Comparison of ENCODE assay signal across 29 mouse cellular contexts in the genomic region with DNA sequence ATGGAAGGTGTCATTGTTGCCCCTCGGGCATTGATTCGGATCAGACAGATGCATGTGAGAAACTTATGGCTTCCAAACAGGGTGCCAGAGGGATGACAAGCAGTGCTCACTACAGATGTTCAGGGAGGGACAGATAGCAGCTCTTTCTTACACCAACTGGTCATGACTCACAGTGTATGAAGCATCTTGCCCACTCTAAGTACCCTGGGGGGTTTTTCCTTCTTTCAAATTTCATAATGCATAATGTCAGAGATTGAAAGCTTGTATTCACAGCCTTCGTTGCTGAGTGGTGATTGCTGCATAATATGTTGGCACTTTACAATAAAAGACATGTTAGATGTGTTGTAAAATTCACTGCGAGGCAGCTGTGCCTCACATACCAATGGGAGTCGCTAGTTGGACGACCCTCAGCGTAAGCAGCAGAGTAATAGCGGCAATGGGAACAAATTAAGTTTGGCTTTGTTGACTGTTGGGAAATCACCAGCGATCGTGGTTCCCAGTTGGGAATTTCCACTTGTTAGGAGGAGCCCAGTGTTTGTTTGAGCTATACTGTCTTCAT. TPM values are rescaled to one million over a fixed set of nuclear protein-coding genes. Genes with fewer than 3 reads are reported as not detected.
DNase-seq lines count a peak whose midpoint lies in the region; ATAC-seq and TF ChIP-seq lines count a peak whose summit lies in the region.
"Had no signal": no experiment of that assay in that cellular context is flagged by ENCODE, and none has a peak within 500 bp of the region (broad histone marks: within the 10 kb centered on the region; RNA-seq: fewer than 3 reads in every experiment).

No protein-coding gene starts in this region.

- WGBS in forebrain, postnatal 0 days = 41% methylated on average over 10 of the region's 10 CpGs
- WGBS in forebrain, embryonic 10.5 days = 86% methylated on average over 10 of the region's 10 CpGs
- 63% methylated on average over 10 of the region's 10 CpGs for WGBS in kidney, postnatal 0 days
- 71% methylated on average over 10 of the region's 10 CpGs for WGBS in kidney, embryonic 15.5 days
- WGBS in midbrain, embryonic 14.5 days = 72% methylated on average over 10 of the region's 10 CpGs

- peak; percentile 80 for ATAC-seq in forebrain, postnatal 0 days
- no peak for ATAC-seq in kidney, postnatal 0 days (replicated peaks; ENCODE audit: low FRiP score, low read depth)
- ATAC-seq in kidney, embryonic 15.5 days (replicated peaks; ENCODE audit: low FRiP score) = no peak
- no peak for ATAC-seq in midbrain, embryonic 14.5 days (ENCODE audit: low FRiP score, low TSS enrichment)
- ATAC-seq: hindbrain, postnatal 0 days had no signal

- no peak overlapping the region for H3K27ac ChIP-seq in forebrain, postnatal 0 days (ENCODE audit: low read depth, low read length)
- H3K27ac ChIP-seq in forebrain, embryonic 10.5 days = no peak overlapping the region
- H3K27ac ChIP-seq in kidney, postnatal 0 days = 0 out of 2 replicates have a peak overlapping the region, but pooled peaks have one; percentile 38
- H3K27ac ChIP-seq in kidney, embryonic 15.5 days = no peak overlapping the region
- H3K27ac ChIP-seq in midbrain, embryonic 14.5 days (replicated peaks; ENCODE audit: low read depth, low read length) = no peak overlapping the region
- H3K27ac ChIP-seq: heart, adult 2 months; heart, embryonic 13.5 days; hindbrain, embryonic 10.5 days; hindbrain, postnatal 0 days; intestine, embryonic 15.5 days; liver, embryonic 14.5 days; midbrain, embryonic 12.5 days; neural tube, embryonic 13.5 days had no signal

- H3K4me2 ChIP-seq in forebrain, postnatal 0 days (ENCODE audit: low read depth) = no peak overlapping the region
- H3K4me2 ChIP-seq in kidney, postnatal 0 days (ENCODE audit: low read length) = no peak overlapping the region
- no peak overlapping the region for H3K4me2 ChIP-seq in kidney, embryonic 15.5 days
- H3K4me2 ChIP-seq in midbrain, embryonic 14.5 days (ENCODE audit: low read length) = no peak overlapping the region
- H3K4me2 ChIP-seq: heart, embryonic 13.5 days; intestine, embryonic 15.5 days; midbrain, embryonic 12.5 days; neural tube, embryonic 13.5 days had no signal

- H3K4me3 ChIP-seq in forebrain, postnatal 0 days (ENCODE audit: low read depth, low read length) = no peak overlapping the region
- no peak overlapping the region for H3K4me3 ChIP-seq in forebrain, embryonic 10.5 days
- no peak overlapping the region for H3K4me3 ChIP-seq in kidney, postnatal 0 days (replicated peaks; ENCODE audit: low read depth, low read length)
- no peak overlapping the region for H3K4me3 ChIP-seq in kidney, embryonic 15.5 days (replicated peaks)
- no peak overlapping the region for H3K4me3 ChIP-seq in midbrain, embryonic 14.5 days (replicated peaks; ENCODE audit: low read depth, low read length)
- H3K4me3 ChIP-seq: heart, adult 2 months; heart, embryonic 13.5 days; hindbrain, embryonic 10.5 days; intestine, embryonic 15.5 days; megakaryocyte, embryonic 14.5 days; midbrain, embryonic 12.5 days; neural tube, embryonic 13.5 days had no signal

- no peaks in the 10 kb centered on the region for H3K36me3 ChIP-seq in forebrain, postnatal 0 days (ENCODE audit: insufficient read depth)
- H3K36me3 ChIP-seq in forebrain, embryonic 10.5 days (replicated peaks) = peaks cover 20% of the 10 kb centered on the region
- H3K36me3 ChIP-seq in kidney, postnatal 0 days (ENCODE audit: insufficient read depth, low read length) = no peaks in the 10 kb centered on the region
- H3K36me3 ChIP-seq in kidney, embryonic 15.5 days = no peaks in the 10 kb centered on the region; the same call in 1 of the 2 replicates
- H3K36me3 ChIP-seq in midbrain, embryonic 14.5 days (ENCODE audit: control insufficient read depth, insufficient read depth, low read length) = no peaks in the 10 kb centered on the region
- H3K36me3 ChIP-seq: G1E; heart, embryonic 13.5 days; intestine, embryonic 15.5 days; neural tube, embryonic 13.5 days had no signal

- no peaks in the 10 kb centered on the region for H3K9me3 ChIP-seq in forebrain, postnatal 0 days (ENCODE audit: low read length)
- H3K9me3 ChIP-seq in forebrain, embryonic 10.5 days = no peaks in the 10 kb centered on the region
- no peaks in the 10 kb centered on the region for H3K9me3 ChIP-seq in kidney, postnatal 0 days (replicated peaks; ENCODE audit: low read length)
- H3K9me3 ChIP-seq in kidney, embryonic 15.5 days (replicated peaks) = no peaks in the 10 kb centered on the region
- H3K9me3 ChIP-seq in midbrain, embryonic 14.5 days (ENCODE audit: control insufficient read depth, low read length) = no peaks in the 10 kb centered on the region
- H3K9me3 ChIP-seq: heart, embryonic 13.5 days; hindbrain, embryonic 10.5 days; intestine, embryonic 15.5 days; megakaryocyte, embryonic 14.5 days; midbrain, embryonic 12.5 days; neural tube, embryonic 13.5 days had no signal

- no peak for TF ChIP-seq CTCF in forebrain, postnatal 0 days (IDR thresholded peaks at IDR 0.05; ENCODE audit: low read depth)
- no peak for TF ChIP-seq CTCF in kidney, postnatal 0 days (IDR thresholded peaks at IDR 0.05; ENCODE audit: low read depth)

- DNase-seq in adrenal gland, postnatal 10 days = peak; percentile 6
- no peak for DNase-seq in adrenal gland, adult 2 months
- DNase-seq in forebrain, postnatal 0 days = peak; percentile 32
- DNase-seq in forebrain, embryonic 10.5 days (ENCODE audit: extremely low spot score, low spot score) = no peak
- DNase-seq in kidney, postnatal 0 days (ENCODE audit: low spot score) = no peak
- DNase-seq in brain, adult 2 months (ENCODE audit: low read depth, low spot score) = peak; percentile 11
- no peak for DNase-seq in midbrain, embryonic 14.5 days
- DNase-seq: adrenal gland, postnatal 36 days; cerebellum, adult 8-10 months; cerebellum, postnatal 25 days; gastrocnemius, postnatal 14 days; heart, adult 2 months; heart, postnatal 14 days; liver; lung, adult 2 months; lung, postnatal 4 days; right cerebral cortex, postnatal 14 days; thymus, postnatal 25 days had no signal

- no peak overlapping the region for H3K9ac ChIP-seq in forebrain, postnatal 0 days
- no peak overlapping the region for H3K9ac ChIP-seq in kidney, postnatal 0 days (ENCODE audit: low read depth, low read length)
- H3K9ac ChIP-seq in kidney, embryonic 15.5 days = no peak overlapping the region
- H3K9ac ChIP-seq in midbrain, embryonic 14.5 days (replicated peaks; ENCODE audit: low read length) = no peak overlapping the region
- H3K9ac ChIP-seq: heart, embryonic 13.5 days; intestine, embryonic 15.5 days; liver, embryonic 14.5 days; midbrain, embryonic 12.5 days; neural tube, embryonic 13.5 days had no signal

- no peaks in the 10 kb centered on the region for H3K27me3 ChIP-seq in forebrain, postnatal 0 days (ENCODE audit: insufficient read depth, low read length)
- H3K27me3 ChIP-seq in forebrain, embryonic 10.5 days (ENCODE audit: poor library complexity, severe bottlenecking) = no peaks in the 10 kb centered on the region
- no peaks in the 10 kb centered on the region for H3K27me3 ChIP-seq in kidney, postnatal 0 days (ENCODE audit: insufficient read depth, low read length)
- no peaks in the 10 kb centered on the region for H3K27me3 ChIP-seq in kidney, embryonic 15.5 days
- H3K27me3 ChIP-seq in midbrain, embryonic 14.5 days (ENCODE audit: control insufficient read depth, insufficient read depth, low read length) = no peaks in the 10 kb centered on the region
- H3K27me3 ChIP-seq: heart, embryonic 13.5 days; intestine, embryonic 15.5 days; midbrain, embryonic 12.5 days; neural tube, embryonic 13.5 days; Patski had no signal

- H3K4me1 ChIP-seq in forebrain, postnatal 0 days (ENCODE audit: insufficient read depth) = 0 out of 2 replicates have a peak, but pooled peaks cover 5% of the 10 kb centered on the region
- H3K4me1 ChIP-seq in forebrain, embryonic 10.5 days = peaks cover 16% of the 10 kb centered on the region
- peaks cover 3% of the 10 kb centered on the region; the same call in 1 of the 2 replicates for H3K4me1 ChIP-seq in kidney, postnatal 0 days (replicated peaks; ENCODE audit: insufficient read depth, low read length)
- peaks cover 20% of the 10 kb centered on the region for H3K4me1 ChIP-seq in kidney, embryonic 15.5 days
- H3K4me1 ChIP-seq in midbrain, embryonic 14.5 days (ENCODE audit: control insufficient read depth, insufficient read depth, low read length) = no peaks in the 10 kb centered on the region
- H3K4me1 ChIP-seq: neural tube, embryonic 13.5 days had no signal

RNA-seq across cellular contexts. Expression of a gene that starts 38.7 kb away (rescaled TPM):
- total RNA-seq in adrenal gland, postnatal 10 days (2021) = 10 to 100 TPM; 16.3 to 17.4 TPM
- 10 to 100 TPM; 21.4 to 32.8 TPM for total RNA-seq in adrenal gland, adult 2 months (2021)
- polyA plus RNA-seq in adrenal gland, adult 2 months (2012; rRNA removed) = 3.6 and 4.7 TPM in 2 replicates
- 7.8 and 16.2 TPM in 2 replicates for total RNA-seq in forebrain, postnatal 0 days (2014; rRNA removed)
- 1.1 and 1.8 TPM in 2 replicates for polyA plus RNA-seq in forebrain, postnatal 0 days (2015; fragmentation: Nextera tagmentation; extraction: Ambion mirVana)
- polyA plus RNA-seq in forebrain, embryonic 10.5 days (2016; fragmentation: Nextera tagmentation; extraction: Ambion mirVana) = 19.7 TPM in 2 replicates
- 20.4 and 20.8 TPM in 2 replicates for polyA plus RNA-seq in kidney, postnatal 0 days (2015; fragmentation: Nextera tagmentation; extraction: Ambion mirVana)
- 29.8 and 30.9 TPM in 2 replicates for polyA plus RNA-seq in kidney, embryonic 15.5 days (2015; fragmentation: Nextera tagmentation; extraction: Ambion mirVana)
- polyA plus RNA-seq in midbrain, embryonic 14.5 days (2014; fragmentation: Nextera tagmentation; extraction: Ambion mirVana) = 5.4 and 8.7 TPM in 2 replicates
- polyA plus RNA-seq: G1E had no signal

Comparison
In these comparisons a context has a peak if more than half of its experiments do, and no peak if none do; other contexts are left out.
1. DNase-seq: peak in adrenal gland, postnatal 10 days (single experiment), forebrain, postnatal 0 days (single experiment) and brain, adult 2 months (single experiment); none in adrenal gland, adult 2 months (single experiment), forebrain, embryonic 10.5 days (single experiment), kidney, postnatal 0 days (single experiment) and midbrain, embryonic 14.5 days (single experiment).